Mouse (Mus musculus): ENCODE data around the gene Tma7. TPM values are rescaled to one million over a fixed set of nuclear protein-coding genes. Genes with fewer than 3 reads are reported as not detected.

Tma7 gene
- polyA plus RNA-seq (2012): 68.0 and 97.9 TPM in 2 replicates

DNA sequence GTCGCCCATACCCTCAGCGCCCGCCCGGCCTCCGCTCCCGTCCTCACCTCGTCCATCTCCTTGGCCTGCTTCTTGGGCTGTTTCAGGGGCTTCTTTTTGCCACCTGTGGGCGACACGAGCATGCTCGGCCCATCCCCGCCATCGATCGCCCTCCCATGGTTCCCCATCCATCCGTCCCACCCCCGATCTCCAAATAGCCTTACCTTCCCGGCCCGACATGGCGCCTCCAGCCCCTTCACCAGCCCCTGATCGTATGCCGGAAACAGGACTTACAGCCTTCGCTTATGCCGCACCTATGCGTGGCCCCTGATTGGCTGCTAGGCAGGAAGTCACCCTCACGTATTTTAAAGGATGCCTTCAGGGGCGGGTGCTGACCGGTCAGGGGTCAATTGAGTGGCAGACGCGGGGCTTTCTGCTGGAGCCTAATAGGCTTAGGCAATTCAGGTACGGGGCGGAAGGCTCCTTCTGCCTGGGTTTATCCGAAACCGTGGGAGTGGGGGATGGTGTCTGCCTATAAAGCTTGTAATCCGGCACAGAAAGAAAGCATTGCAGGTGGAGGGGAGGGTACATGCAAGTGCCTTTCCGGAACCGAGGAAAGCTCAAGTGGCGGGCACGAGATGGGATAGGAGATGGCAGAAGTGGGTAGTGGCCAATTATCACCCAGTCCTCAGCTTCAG is at the start of gene Tma7, which contains the start of gene Ccdc51:
Tma7 (minus strand) TSS at position 464 of the 677 bp plus-strand sequence.
Ccdc51 (plus strand) TSS at position 370 of the 677 bp plus-strand sequence.
- peaks cover 30% of the 10 kb centered on the region for H3K36me3 ChIP-seq (ENCODE audit: control insufficient read depth)
- TF ChIP-seq TAL1 (IDR thresholded peaks at IDR 0.05; ENCODE audit: low read length): no peak
- no peak for TF ChIP-seq GATA1 (IDR thresholded peaks at IDR 0.05; ENCODE audit: low read length)
- H3K4me3 ChIP-seq (replicated peaks): peak within 1 kb of the TSS; percentile 77
- peaks cover 40% of the 10 kb centered on the region for H3K4me1 ChIP-seq (ENCODE audit: control insufficient read depth)
- H3K27me3 ChIP-seq (ENCODE audit: control insufficient read depth): no peaks in the 10 kb centered on the region
- no peaks in the 10 kb centered on the region for H3K9me3 ChIP-seq (ENCODE audit: control insufficient read depth, low read length)

DNA sequence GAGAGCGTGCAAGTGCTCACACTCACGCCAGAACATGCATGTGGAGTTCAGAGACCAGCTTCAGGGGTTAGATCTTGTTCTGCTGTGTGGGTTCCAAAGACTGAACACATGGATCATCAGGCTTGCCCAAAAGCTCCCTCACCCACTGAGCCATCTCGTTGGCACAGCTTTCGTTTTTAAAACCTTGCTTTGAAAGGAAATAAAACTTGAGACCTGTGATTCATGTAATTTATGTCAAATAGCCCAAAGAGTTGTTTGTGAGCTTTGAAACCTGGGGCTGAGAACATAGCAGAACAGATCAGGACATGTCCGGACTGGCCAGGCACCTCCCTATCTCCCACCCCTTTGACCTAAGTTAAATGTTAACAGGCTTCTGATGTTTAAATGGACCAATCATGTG is 47.7 kb upstream of the Tma7 start:
- Histone ChIP-seq H3K36me3 (ENCODE audit: control insufficient read depth) (no peaks in the 10 kb centered on the region), H3K4me3 (replicated peaks) (no peak overlapping the region), H3K4me1 (ENCODE audit: control insufficient read depth) (no peaks in the 10 kb centered on the region), H3K9me3 (ENCODE audit: control insufficient read depth, low read length) (no peaks in the 10 kb centered on the region), H3K27me3 (ENCODE audit: control insufficient read depth) (no peaks in the 10 kb centered on the region)
- TF ChIP-seq TAL1 (IDR thresholded peaks at IDR 0.05; ENCODE audit: low read length) (no peak), GATA1 (IDR thresholded peaks at IDR 0.05; ENCODE audit: low read length) (no peak)

DNA sequence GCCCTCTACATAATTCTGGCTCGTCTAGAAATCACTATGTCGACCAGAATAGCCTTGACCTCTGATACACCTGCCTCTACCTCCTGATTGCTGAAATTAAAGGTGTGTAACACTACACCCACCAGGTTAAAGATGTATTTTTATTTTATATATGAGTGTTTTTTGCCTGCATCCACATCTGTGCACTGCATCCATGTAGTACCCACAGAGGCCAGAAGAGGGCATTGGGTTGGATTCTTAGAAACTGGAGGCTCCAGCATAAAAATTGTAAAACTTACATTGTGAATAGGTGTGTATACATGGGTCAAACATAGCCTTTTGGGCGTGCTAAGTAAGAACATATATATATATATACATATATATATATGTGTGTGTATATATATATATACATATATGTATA is 45.8 kb upstream of the Tma7 start:
- Histone ChIP-seq H3K27me3 (ENCODE audit: control insufficient read depth) (no peaks in the 10 kb centered on the region), H3K9me3 (ENCODE audit: control insufficient read depth, low read length) (no peaks in the 10 kb centered on the region), H3K4me1 (ENCODE audit: control insufficient read depth) (no peaks in the 10 kb centered on the region), H3K36me3 (ENCODE audit: control insufficient read depth) (no peaks in the 10 kb centered on the region), H3K4me3 (replicated peaks) (no peak overlapping the region)
- TF ChIP-seq TAL1 (IDR thresholded peaks at IDR 0.05; ENCODE audit: low read length) (no peak), GATA1 (IDR thresholded peaks at IDR 0.05; ENCODE audit: low read length) (no peak)

DNA sequence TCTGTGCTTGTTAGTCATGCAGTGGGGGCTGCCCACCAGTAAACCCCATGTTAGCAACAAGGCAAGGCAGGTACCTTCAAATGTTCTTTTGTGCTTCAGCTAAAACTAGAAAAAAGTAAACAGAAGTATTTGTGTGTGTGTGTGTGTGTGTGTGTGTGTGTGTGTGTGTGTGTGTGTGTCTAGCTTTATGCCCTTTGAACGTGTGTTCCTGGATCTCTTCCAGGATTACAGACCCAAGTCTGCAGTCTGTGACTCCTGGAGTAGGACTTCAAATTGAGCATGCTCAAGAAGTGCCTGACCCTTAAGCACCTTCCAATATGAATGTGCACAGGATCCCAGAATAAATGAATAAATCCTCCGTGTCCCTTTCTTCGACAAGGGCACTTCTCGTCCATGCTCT is 44.7 kb upstream of the Tma7 start:
- Histone ChIP-seq H3K27me3 (ENCODE audit: control insufficient read depth) (no peaks in the 10 kb centered on the region), H3K9me3 (ENCODE audit: control insufficient read depth, low read length) (no peaks in the 10 kb centered on the region), H3K36me3 (ENCODE audit: control insufficient read depth) (no peaks in the 10 kb centered on the region), H3K4me3 (replicated peaks) (no peak overlapping the region), H3K4me1 (ENCODE audit: control insufficient read depth) (no peaks in the 10 kb centered on the region)
- TF ChIP-seq GATA1 (IDR thresholded peaks at IDR 0.05; ENCODE audit: low read length): no peak
- TF ChIP-seq TAL1 (IDR thresholded peaks at IDR 0.05; ENCODE audit: low read length): no peak

DNA sequence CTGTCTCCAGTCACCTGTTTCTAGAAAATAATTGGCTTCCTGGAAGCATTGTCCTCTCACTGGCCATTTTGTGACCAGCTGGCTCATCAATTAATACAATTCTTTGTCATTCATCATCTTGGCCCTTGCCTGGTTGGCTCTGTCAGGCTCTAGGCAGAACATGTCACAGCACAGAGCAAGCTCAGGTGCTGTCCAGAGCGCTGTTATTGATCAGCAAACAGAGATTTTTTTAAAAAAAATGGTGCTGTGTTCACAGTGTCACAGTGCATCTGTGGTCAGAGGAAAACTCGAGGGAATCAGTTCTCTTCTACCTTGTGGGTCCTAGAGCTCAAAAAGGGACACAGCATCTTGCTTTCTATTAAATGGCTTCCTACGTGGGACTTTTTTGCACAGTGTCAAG is 43.1 kb upstream of the Tma7 start:
- Histone ChIP-seq H3K9me3 (ENCODE audit: control insufficient read depth, low read length) (no peaks in the 10 kb centered on the region), H3K27me3 (ENCODE audit: control insufficient read depth) (no peaks in the 10 kb centered on the region), H3K4me1 (ENCODE audit: control insufficient read depth) (no peaks in the 10 kb centered on the region), H3K36me3 (ENCODE audit: control insufficient read depth) (no peaks in the 10 kb centered on the region), H3K4me3 (replicated peaks) (no peak overlapping the region)
- no peak for TF ChIP-seq GATA1 (IDR thresholded peaks at IDR 0.05; ENCODE audit: low read length)
- TF ChIP-seq TAL1 (IDR thresholded peaks at IDR 0.05; ENCODE audit: low read length): no peak

DNA sequence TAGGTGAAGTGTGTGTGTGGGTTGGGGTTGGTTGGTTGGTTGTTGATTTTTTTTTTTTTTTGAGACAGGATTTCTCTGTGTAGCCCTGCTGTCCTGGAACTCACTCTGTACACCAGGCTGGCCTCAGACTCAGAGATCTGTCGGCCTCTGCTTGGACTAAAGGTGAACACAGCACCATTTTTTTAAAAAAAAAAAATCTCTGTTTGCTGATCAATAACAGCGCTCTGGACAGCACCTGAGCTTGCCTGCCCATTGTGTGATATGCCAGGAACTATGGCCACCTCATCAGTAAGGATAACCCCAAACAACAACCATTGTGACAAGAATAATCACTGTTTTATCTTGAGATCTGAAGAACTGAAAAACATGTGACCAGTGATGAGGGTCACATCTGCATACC is 42.7 kb upstream of the Tma7 start:
- Histone ChIP-seq H3K9me3 (ENCODE audit: control insufficient read depth, low read length) (no peaks in the 10 kb centered on the region), H3K27me3 (ENCODE audit: control insufficient read depth) (no peaks in the 10 kb centered on the region), H3K4me1 (ENCODE audit: control insufficient read depth) (no peaks in the 10 kb centered on the region), H3K4me3 (replicated peaks) (no peak overlapping the region), H3K36me3 (ENCODE audit: control insufficient read depth) (no peaks in the 10 kb centered on the region)
- TF ChIP-seq GATA1 (IDR thresholded peaks at IDR 0.05; ENCODE audit: low read length): no peak
- no peak for TF ChIP-seq TAL1 (IDR thresholded peaks at IDR 0.05; ENCODE audit: low read length)

DNA sequence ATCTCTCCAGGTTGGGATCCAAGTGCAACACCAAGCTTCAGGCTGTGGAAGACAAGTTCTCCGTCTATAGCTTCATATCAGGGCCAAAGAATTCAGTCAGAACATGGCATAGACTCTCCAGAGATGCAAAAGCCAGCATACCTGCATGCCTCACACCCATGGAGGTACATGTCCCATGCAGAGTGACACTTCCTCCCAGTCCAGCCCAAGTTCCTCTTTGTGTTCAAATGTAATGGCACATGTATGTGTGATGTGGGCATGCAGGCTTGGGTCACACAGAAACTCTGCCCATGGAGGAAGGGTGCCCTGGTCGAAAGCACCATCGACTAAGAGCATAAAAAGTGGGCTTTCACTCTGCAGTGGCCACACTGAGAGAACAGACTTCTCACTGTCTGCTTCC is 41.8 kb upstream of the Tma7 start:
- no peak overlapping the region for H3K4me3 ChIP-seq (replicated peaks)
- TF ChIP-seq GATA1 (IDR thresholded peaks at IDR 0.05; ENCODE audit: low read length): no peak
- TF ChIP-seq TAL1 (IDR thresholded peaks at IDR 0.05; ENCODE audit: low read length): no peak
- H3K36me3 ChIP-seq (ENCODE audit: control insufficient read depth): no peaks in the 10 kb centered on the region; the same call in 1 of the 2 replicates
- H3K27me3 ChIP-seq (ENCODE audit: control insufficient read depth): no peaks in the 10 kb centered on the region
- H3K4me1 ChIP-seq (ENCODE audit: control insufficient read depth): no peaks in the 10 kb centered on the region
- no peaks in the 10 kb centered on the region for H3K9me3 ChIP-seq (ENCODE audit: control insufficient read depth, low read length)

DNA sequence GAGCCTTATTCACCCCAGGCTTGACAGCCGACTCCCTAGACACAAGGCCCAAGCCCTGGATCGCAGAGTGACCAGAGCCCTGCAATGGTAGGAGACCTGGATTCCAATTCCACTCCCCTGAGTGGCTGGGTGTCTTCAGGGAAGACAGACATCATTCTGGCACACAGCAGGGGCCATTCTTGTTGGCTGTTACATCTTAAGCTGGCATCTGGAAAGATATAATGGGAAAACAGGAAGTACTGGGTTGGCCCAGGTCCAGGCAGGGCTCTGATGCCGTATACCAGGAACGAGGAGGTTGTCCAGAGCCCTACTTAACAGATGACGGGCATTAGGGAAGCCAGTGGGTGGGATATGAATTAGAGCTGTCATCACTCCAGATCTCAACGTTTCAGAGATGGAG is 40.9 kb upstream of the Tma7 start:
- no peaks in the 10 kb centered on the region for H3K9me3 ChIP-seq (ENCODE audit: control insufficient read depth, low read length)
- TF ChIP-seq TAL1 (IDR thresholded peaks at IDR 0.05; ENCODE audit: low read length) (no peak), GATA1 (IDR thresholded peaks at IDR 0.05; ENCODE audit: low read length) (no peak)
- no peaks in the 10 kb centered on the region for H3K27me3 ChIP-seq (ENCODE audit: control insufficient read depth)

DNA sequence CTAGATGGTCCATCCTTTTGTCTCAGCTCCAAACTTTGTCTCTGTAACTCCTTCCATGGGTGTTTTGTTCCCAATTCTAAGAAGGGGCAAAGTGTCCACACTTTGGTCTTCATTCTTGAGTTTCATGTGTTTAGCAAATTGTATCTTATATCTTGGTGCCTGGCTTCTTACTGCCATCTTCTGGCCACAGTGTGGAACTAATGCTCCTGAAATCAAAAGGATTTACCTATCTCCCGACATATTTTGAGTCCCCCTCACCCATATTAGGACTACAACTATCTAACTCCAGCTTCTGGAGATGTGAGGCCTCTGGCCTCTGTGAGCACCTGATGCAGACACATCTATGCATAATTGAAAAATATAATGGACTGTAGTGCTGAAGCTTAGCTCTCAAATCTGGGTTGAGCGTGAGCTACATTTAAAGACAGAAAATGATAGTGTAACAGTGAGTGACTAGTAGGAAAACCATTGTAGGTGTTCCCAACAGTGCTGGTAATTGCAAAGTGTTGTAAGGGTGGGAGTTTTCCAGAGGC is 40.2 kb upstream of the Tma7 start:
- Histone ChIP-seq H3K36me3 (ENCODE audit: control insufficient read depth) (peaks cover 5% of the 10 kb centered on the region; the same call in 1 of the 2 replicates), H3K4me1 (ENCODE audit: control insufficient read depth) (no peaks in the 10 kb centered on the region), H3K27me3 (ENCODE audit: control insufficient read depth) (no peaks in the 10 kb centered on the region), H3K4me3 (replicated peaks) (no peak overlapping the region), H3K9me3 (ENCODE audit: control insufficient read depth, low read length) (no peaks in the 10 kb centered on the region)
- TF ChIP-seq GATA1 (IDR thresholded peaks at IDR 0.05; ENCODE audit: low read length): no peak
- no peak for TF ChIP-seq TAL1 (IDR thresholded peaks at IDR 0.05; ENCODE audit: low read length)

More for the DNA sequence above, 40.9 kb upstream of the Tma7 start:
- H3K36me3 ChIP-seq (ENCODE audit: control insufficient read depth): no peaks in the 10 kb centered on the region; the same call in 1 of the 2 replicates
- H3K4me3 ChIP-seq (replicated peaks): no peak overlapping the region
- no peaks in the 10 kb centered on the region for H3K4me1 ChIP-seq (ENCODE audit: control insufficient read depth)

Measured in erythroblast, embryonic 14.5 days (primary cell).